In the genomic region with DNA sequence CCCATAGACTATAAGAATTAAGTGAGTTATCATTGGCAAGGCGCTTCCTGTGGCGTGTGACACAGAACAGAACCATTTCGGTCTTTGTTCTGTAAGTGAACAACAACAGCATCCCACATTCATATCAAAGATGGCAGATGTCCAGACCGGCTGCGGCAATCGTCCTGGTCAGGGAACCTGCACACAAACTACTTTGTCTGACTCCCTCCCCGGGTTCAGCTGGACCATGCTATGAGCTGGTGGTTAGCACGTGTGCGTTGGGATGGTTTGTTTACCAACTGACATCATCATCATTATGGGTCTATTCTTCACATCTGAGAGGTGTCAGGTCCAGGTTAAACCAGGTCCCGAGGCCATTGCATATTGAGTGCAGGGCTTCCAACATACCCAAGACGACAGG, we compare ENCODE assay signal across 11 mouse cellular contexts. TPM values are rescaled to one million over a fixed set of nuclear protein-coding genes. Genes with fewer than 3 reads are reported as not detected.
DNase-seq lines count a peak whose midpoint lies in the region.
"Had no signal": no experiment of that assay in that cellular context is flagged by ENCODE, and none has a peak within 500 bp of the region (broad histone marks: within the 10 kb centered on the region; RNA-seq: fewer than 3 reads in every experiment).

No protein-coding gene starts in this region.

- peak; percentile 60 to 65 for DNase-seq in heart, adult 18-20 months
- DNase-seq in heart, postnatal 25 days (ENCODE audit: low spot score): no peak
- peak; percentile 44 for DNase-seq in layer of hippocampus, adult 11-12 months (ENCODE audit: low spot score)
- no peak for DNase-seq in layer of hippocampus, postnatal 36 days
- peak; percentile 64 for DNase-seq in MN1 (ENCODE audit: low spot score)
- peak; percentile 69 for DNase-seq in brain, adult 2 months (ENCODE audit: low read depth, low spot score)
- no peak for DNase-seq in urinary bladder, postnatal 14 days (ENCODE audit: low spot score)
- DNase-seq: cerebellum, adult 11 months; liver, postnatal 0 days; lung, postnatal 36 days; right cerebral cortex, postnatal 25 days had no signal

- intact Hi-C loops in heart, postnatal 25 days (cut with DNase I): no loop called here

RNA-seq across cellular contexts. Expression of gene Endou, which starts 2.7 kb away (rescaled TPM):
- 1 to 10 TPM; 1.3 to 1.8 TPM for total RNA-seq in heart, adult 18-20 months (2021)
- total RNA-seq in heart, postnatal 25 days (2021): 1 to 10 TPM; 1.4 to 1.8 TPM
- total RNA-seq in layer of hippocampus, postnatal 36 days (2021): under 1 TPM; 0.27 to 0.71 TPM

RNA-seq across cellular contexts. Expression of gene Rpap3, which starts 22.8 kb away (rescaled TPM):
- 10 to 100 TPM; 14.5 to 15.7 TPM for total RNA-seq in heart, adult 18-20 months (2021)
- total RNA-seq in heart, postnatal 25 days (2021): 10 to 100 TPM; 12.8 to 14.3 TPM
- 10 to 100 TPM; 21.0 to 23.3 TPM for total RNA-seq in layer of hippocampus, postnatal 36 days (2021)

RNA-seq across cellular contexts. Expression of gene Rapgef3, which starts 39.4 kb away (rescaled TPM):
- 10 to 100 TPM; 21.8 to 23.3 TPM for total RNA-seq in heart, adult 18-20 months (2021)
- total RNA-seq in heart, postnatal 25 days (2021): 10 to 100 TPM; 20.7 to 26.5 TPM
- total RNA-seq in layer of hippocampus, postnatal 36 days (2021): 10 to 100 TPM; 41.0 to 59.9 TPM

RNA-seq across cellular contexts. Expression of gene Slc48a1, which starts 49.9 kb away (rescaled TPM):
- total RNA-seq in heart, adult 18-20 months (2021): 10 to 100 TPM; 57.9 to 69.7 TPM
- total RNA-seq in heart, postnatal 25 days (2021): 10 to 100 TPM; 76.5 to 83.0 TPM
- 100 to 1,000 TPM; 133 to 137 TPM for total RNA-seq in layer of hippocampus, postnatal 36 days (2021)

Comparison
In these comparisons a context has a peak if more than half of its experiments do, and no peak if none do; other contexts are left out.
1. DNase-seq: peak in heart, adult 18-20 months (2 of 2), layer of hippocampus, adult 11-12 months (single experiment), MN1 (single experiment) and brain, adult 2 months (single experiment); none in heart, postnatal 25 days (single experiment), layer of hippocampus, postnatal 36 days (0 of 2) and urinary bladder, postnatal 14 days (single experiment).